Mouse (Mus musculus) testis, adult 2 months (tissue): ENCODE data around the gene 2510039O18Rik.

Source experiments
- CTCF ChIP-seq: fragments of 200-500 bp; IDR thresholded peaks from 2 replicates; pipeline ENCODE4 v1.5.1; 2012; ENCODE audit warnings: low read depth, mild to moderate bottlenecking, inconsistent platforms, low read length, moderate library complexity; ENCODE audit not compliant: control insufficient read depth, insufficient read depth, insufficient replicate concordance
- POLR2A ChIP-seq: fragments of 200-500 bp; IDR thresholded peaks from 2 replicates; pipeline ENCODE4 v1.6.1; 2012; ENCODE audit warnings: low read depth, mild to moderate bottlenecking, inconsistent platforms, low read length, moderate library complexity; ENCODE audit not compliant: control insufficient read depth

GRCm38 (mm10) chr4:147943005-147943404 is 2.3 kb downstream of the 2510039O18Rik start:
- TF ChIP-seq CTCF (no peak), POLR2A (no peak)
